Mouse (Mus musculus) urinary bladder, adult 2 months (tissue): ENCODE data around the gene Vmn2r51. TPM values are rescaled to one million over a fixed set of nuclear protein-coding genes. Genes with fewer than 3 reads are reported as not detected.
"Not testable (repeated sequence)": the region's sequence is repeated elsewhere in the genome, so short reads cannot be mapped to it uniquely, and the experiment has no call there.

Source experiments
- DNase-seq: peaks from one replicate; pipeline ENCODE4 v3.0.0; 2022; ENCODE audit warnings: low spot score
- polyA plus RNA-seq: library from polyadenylated mRNA; depleted of rRNA; stranded (reverse); fragments of >200 nt; gene quantifications from 2 replicates; pipeline ENCODE4 v1.2.3, GENCODE M21; 2012; rRNA removed

The Vmn2r51 gene
- polyA plus RNA-seq, result not detected in 2 replicates

DNA sequence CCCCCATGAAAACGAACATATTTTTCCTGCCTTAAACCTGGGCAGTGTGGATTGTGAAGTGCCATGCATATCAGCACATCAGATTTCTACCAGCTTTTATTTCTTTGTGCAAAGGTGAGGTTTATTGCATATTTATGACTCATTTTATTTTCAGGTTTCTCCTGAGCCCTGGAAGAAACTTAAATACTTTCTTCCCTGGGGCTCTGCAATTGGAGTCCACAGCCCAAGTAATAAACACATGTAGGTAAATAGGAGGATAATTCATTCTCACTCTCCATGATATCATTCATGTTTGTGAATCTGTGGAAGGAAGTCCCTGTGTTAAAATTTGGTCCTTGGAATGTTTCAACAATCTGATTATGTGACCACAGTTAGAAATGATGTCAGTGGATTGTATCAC, at the start of gene Vmn2r51:
TSS of gene Vmn2r51 (minus strand) at position 101 of the 400 bp plus-strand sequence.
- DNase-seq, result not testable (repeated sequence)

DNA sequence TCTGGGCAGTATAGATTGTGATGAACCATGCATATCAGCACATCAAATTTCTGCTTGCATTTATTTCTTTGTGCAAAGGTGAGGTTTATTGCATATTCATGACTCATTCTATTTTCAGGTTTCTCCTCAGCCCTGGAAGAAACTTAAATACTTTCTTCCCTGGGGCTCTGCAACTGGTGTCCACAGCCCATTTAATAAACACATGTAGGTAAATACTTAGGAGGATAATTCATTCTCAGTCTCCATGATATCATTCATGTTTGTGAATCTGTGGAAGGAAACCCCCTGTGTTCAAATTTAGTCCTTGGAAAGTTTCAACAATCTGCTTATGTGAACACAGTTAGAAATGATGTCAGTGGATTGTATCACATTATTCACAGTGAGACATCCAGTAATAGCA, 52.3 kb downstream of the Vmn2r51 start, which contains the start of gene Vmn2r50:
TSS of gene Vmn2r50 (minus strand) at position 101 of the 400 bp plus-strand sequence.
- DNase-seq, result not testable (repeated sequence)

Other genes with a start within 250 kb of the Vmn2r51 start
- gene Vmn2r48, start 152.2 kb downstream of the Vmn2r51 start, polyA plus RNA-seq, result not detected in 2 replicates
- not detected in 2 replicates for gene Vmn2r49, start 113.5 kb downstream of the Vmn2r51 start, polyA plus RNA-seq
- gene Vmn2r50, start 52.4 kb downstream of the Vmn2r51 start, polyA plus RNA-seq, result not detected in 2 replicates
- not detected in 2 replicates for gene Vmn2r52, start 70.8 kb upstream of the Vmn2r51 start, polyA plus RNA-seq
- gene Vmn1r66, start 172.3 kb upstream of the Vmn2r51 start, polyA plus RNA-seq, result not detected in 2 replicates